Mouse (Mus musculus) forebrain, embryonic 10.5 days (tissue): ENCODE data around the gene Cyp2d11. TPM values are rescaled to one million over a fixed set of nuclear protein-coding genes. Genes with fewer than 3 reads are reported as not detected.
"Not testable (repeated sequence)": the region's sequence is repeated elsewhere in the genome, so short reads cannot be mapped to it uniquely, and the experiment has no call there.

Source experiments
- DNase-seq: peaks from one replicate; pipeline ENCODE4 v3.0.0-alpha.2; 2017; ENCODE audit warnings: low spot score; ENCODE audit errors: extremely low spot score
- H3K27ac ChIP-seq: fragments of 300-500 bp; sonication (generic); 2 replicates; pipeline ENCODE4 v1.5.1; 2016; ENCODE audit warnings: mild to moderate bottlenecking
- H3K27me3 ChIP-seq: fragments of 300-500 bp; sonication (generic); 2 replicates; pipeline ENCODE4 v1.6.1; 2016; ENCODE audit warnings: mild to moderate bottlenecking; ENCODE audit not compliant: poor library complexity, severe bottlenecking
- H3K36me3 ChIP-seq: fragments of 300-500 bp; sonication (generic); replicated peaks from 2 replicates; pipeline ENCODE4 v1.6.1; 2016; ENCODE audit warnings: mild to moderate bottlenecking, moderate library complexity
- H3K4me1 ChIP-seq: fragments of 300-500 bp; sonication (generic); 2 replicates; pipeline ENCODE4 v1.6.1; 2016
- H3K4me3 ChIP-seq: fragments of 300-500 bp; sonication (generic); 2 replicates; pipeline ENCODE4 v1.5.1; 2016; ENCODE audit warnings: mild to moderate bottlenecking, moderate library complexity
- H3K9me3 ChIP-seq: fragments of 300-500 bp; sonication (generic); 2 replicates; pipeline ENCODE4 v1.6.1; 2016; ENCODE audit warnings: mild to moderate bottlenecking, moderate library complexity
- WGBS: fragments of 180-500 bp; shearing (Covaris S2); methylation state at CpG from one replicate; pipeline ENCODE4 v1.1.7; 2016; 5-methylcytosine and 5-hydroxymethylcytosine counted together
- polyA plus RNA-seq: library from polyadenylated mRNA; unstranded; fragments of >200 nt; fragmentation: Nextera tagmentation; extraction: Ambion mirVana; gene quantifications from 2 replicates; pipeline ENCODE4 v1.2.1, GENCODE M21; 2016

The Cyp2d11 gene
- polyA plus RNA-seq, 1 experiment from 2014 or later: not detected

DNA sequence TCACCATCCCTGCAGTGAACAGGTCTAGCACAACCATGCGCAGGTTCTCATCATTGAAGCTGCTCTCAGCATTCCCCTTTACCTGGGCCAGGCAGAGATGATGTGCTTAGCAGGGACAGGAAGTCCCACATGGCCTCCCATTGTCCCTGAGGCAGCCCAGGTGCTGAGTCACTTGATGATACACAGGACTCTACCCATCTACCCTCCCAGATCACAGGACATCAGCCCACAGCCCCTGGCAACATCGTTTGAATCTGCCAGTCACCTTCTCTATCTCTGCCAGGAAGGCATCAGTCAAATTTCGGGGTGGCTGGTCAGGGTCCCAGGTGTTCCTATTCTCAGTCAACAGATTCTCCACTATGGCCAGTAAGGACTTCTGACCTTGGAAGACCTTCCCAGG is 10.3 kb upstream of the Cyp2d11 start:
- Histone ChIP-seq H3K27me3 (no peaks in the 10 kb centered on the region), H3K4me1 (no peaks in the 10 kb centered on the region), H3K27ac (no peak overlapping the region), H3K4me3 (no peak overlapping the region), H3K9me3 (no peaks in the 10 kb centered on the region), H3K36me3 (no peaks in the 10 kb centered on the region)
- WGBS: 88% methylated on average over 3 of the region's 3 CpGs
- no peak for DNase-seq

- WGBS: 94% methylated on average over 9 of the region's 9 CpGs
- Histone ChIP-seq H3K36me3 (no peaks in the 10 kb centered on the region), H3K27me3 (no peaks in the 10 kb centered on the region), H3K9me3 (no peaks in the 10 kb centered on the region), H3K27ac (no peak overlapping the region), H3K4me1 (no peaks in the 10 kb centered on the region), H3K4me3 (no peak overlapping the region)
- DNase-seq: no peak
Measured at GRCm38 (mm10) chr15:82403606-82404005, 9.8 kb upstream of the Cyp2d11 start.

- no peak overlapping the region for H3K27ac ChIP-seq
- no peaks in the 10 kb centered on the region for H3K4me1 ChIP-seq
- H3K4me3 ChIP-seq: no peak overlapping the region
- no peaks in the 10 kb centered on the region for H3K36me3 ChIP-seq
- no peaks in the 10 kb centered on the region for H3K27me3 ChIP-seq
- H3K9me3 ChIP-seq: no peaks in the 10 kb centered on the region
- DNase-seq: no peak
- 88% methylated on average over 6 of the region's 6 CpGs for WGBS
Measured at GRCm38 (mm10) chr15:82402741-82403140, 8.9 kb upstream of the Cyp2d11 start.

DNA sequence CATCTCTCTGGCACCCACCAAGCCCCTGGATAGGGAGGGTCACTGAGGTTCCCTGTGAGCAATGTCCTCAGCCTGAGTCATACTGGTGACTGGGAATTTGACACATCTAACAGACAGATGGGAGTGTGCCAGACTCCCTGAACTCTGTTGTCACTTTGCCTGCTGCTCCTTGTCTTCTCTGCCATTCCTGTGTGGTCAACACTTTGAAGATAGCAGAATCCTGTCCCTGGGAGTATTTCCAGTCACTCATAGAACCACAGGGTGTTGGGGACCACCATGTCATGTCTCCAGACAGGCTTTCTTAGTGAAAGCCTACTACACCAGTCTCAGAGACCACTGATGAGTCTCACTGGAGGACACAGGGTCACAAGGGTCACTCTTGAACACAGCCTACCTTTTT is 8.3 kb upstream of the Cyp2d11 start:
- no peaks in the 10 kb centered on the region for H3K36me3 ChIP-seq
- H3K4me3 ChIP-seq: no peak overlapping the region
- H3K9me3 ChIP-seq: no peaks in the 10 kb centered on the region
- no peaks in the 10 kb centered on the region for H3K27me3 ChIP-seq
- no peak overlapping the region for H3K27ac ChIP-seq
- H3K4me1 ChIP-seq: no peaks in the 10 kb centered on the region
- DNase-seq: no peak

GRCm38 (mm10) chr15:82401516-82401915 is 7.7 kb upstream of the Cyp2d11 start:
- Histone ChIP-seq H3K36me3 (no peaks in the 10 kb centered on the region), H3K9me3 (no peaks in the 10 kb centered on the region), H3K4me1 (no peaks in the 10 kb centered on the region), H3K27ac (no peak overlapping the region), H3K4me3 (no peak overlapping the region), H3K27me3 (no peaks in the 10 kb centered on the region)
- DNase-seq: no peak
- 60% methylated on average over 2 of the region's 2 CpGs for WGBS

DNA sequence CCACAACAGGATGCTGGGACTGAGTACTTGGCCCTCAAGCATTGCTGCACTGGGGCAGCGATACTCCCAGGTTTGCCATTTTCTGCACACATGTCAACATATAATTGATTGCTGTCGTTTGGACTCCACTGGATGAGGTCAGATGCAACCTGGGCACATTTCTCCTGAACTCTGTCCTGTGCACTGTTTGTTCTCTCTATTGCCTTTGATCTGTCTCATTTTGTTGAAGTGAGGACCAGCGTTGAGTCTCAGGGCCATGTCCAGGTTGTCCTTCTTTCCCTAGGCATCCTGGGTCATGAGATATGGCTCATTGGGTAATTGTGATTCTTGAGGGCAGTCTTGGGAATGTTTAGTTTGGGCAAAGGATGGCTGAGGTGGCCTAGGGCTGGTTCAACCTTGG is 2.1 kb upstream of the Cyp2d11 start:
- H3K4me1 ChIP-seq, H3K36me3 ChIP-seq, H3K9me3 ChIP-seq, H3K4me3 ChIP-seq, DNase-seq, H3K27me3 ChIP-seq, H3K27ac ChIP-seq: not testable (repeated sequence)
- 85% methylated on average over 3 of the region's 3 CpGs for WGBS

- not testable (repeated sequence) for DNase-seq, H3K36me3 ChIP-seq, H3K27me3 ChIP-seq, H3K9me3 ChIP-seq, H3K27ac ChIP-seq, H3K4me3 ChIP-seq, H3K4me1 ChIP-seq
- WGBS: 87% methylated on average over 10 of the region's 10 CpGs
Measured at GRCm38 (mm10) chr15:82389916-82390315, 3.9 kb downstream of the Cyp2d11 start.

DNA sequence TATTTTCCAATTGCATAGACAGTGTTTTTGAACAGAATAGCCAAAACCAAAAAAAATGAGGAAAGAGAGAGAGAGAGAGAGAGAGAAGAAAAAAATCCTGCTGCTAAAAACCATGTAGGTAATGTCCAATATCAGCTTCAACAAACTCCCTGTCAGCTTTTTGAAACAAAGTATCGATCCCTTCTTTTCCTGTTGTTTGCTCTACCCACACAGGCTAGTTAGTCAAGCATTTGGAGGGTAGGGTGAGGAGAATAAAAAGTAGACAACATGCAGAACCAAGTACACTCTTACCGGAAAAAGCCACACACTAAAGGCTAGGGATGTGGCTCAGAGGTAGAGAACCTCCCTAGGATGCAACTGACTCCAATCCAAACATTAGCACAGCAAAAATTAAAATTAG is 8.1 kb downstream of the Cyp2d11 start:
- H3K27me3 ChIP-seq: no peaks in the 10 kb centered on the region
- H3K4me1 ChIP-seq: peaks cover 4% of the 10 kb centered on the region
- no peak overlapping the region for H3K4me3 ChIP-seq
- 92% methylated on average over 2 of the region's 2 CpGs for WGBS
- H3K9me3 ChIP-seq: no peaks in the 10 kb centered on the region
- DNase-seq: no peak
- no peak overlapping the region for H3K27ac ChIP-seq
- no peaks in the 10 kb centered on the region for H3K36me3 ChIP-seq

DNA sequence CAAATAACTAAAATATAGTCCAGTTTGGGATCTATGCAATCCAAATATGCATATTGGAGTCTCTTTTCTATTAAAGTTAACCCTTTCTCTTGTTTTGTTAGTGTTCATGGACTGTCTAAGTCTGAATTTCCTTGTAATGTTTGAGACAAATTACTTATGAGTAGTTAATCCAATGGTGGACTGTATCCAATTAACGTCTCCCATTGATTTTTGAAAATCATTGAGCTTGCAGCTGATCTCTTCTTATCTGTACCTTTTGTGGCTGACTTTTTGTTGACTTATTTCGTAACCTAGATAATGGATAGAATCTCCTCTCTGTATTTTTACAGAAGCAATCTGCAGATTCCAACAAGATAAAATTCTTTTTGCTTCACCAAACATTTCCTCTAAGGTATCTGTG is 11.4 kb downstream of the Cyp2d11 start:
- H3K27ac ChIP-seq: no peak overlapping the region
- no peaks in the 10 kb centered on the region for H3K9me3 ChIP-seq
- no peak for DNase-seq
- no peak overlapping the region for H3K4me3 ChIP-seq
- WGBS: 96% methylated on average over 2 of the region's 2 CpGs
- H3K36me3 ChIP-seq: no peaks in the 10 kb centered on the region
- H3K27me3 ChIP-seq: no peaks in the 10 kb centered on the region
- H3K4me1 ChIP-seq: peaks cover 34% of the 10 kb centered on the region

DNA sequence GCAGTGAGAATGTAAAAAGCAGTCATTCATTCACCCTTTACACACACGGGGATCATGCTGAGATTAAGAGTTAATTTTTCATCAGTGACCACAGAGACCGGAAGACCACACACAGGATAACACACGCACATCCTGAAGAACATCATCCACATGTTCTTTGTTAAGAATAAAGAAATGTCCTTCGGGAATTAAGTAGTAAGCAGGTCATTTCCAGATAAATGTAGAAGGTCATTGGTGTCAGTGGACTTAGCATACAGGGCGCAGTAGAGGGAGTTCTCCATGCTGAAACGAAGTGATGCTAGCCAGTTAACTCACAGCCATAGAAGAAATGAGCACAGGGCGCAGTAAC is 13.1 kb downstream of the Cyp2d11 start:
- Histone ChIP-seq H3K4me3 (peak overlapping the region; percentile 56), H3K36me3 (no peaks in the 10 kb centered on the region), H3K4me1 (peaks cover 50% of the 10 kb centered on the region), H3K27me3 (no peaks in the 10 kb centered on the region), H3K9me3 (no peaks in the 10 kb centered on the region), H3K27ac (peak overlapping the region; percentile 85)
- no peak for DNase-seq
- 39% methylated on average over 7 of the region's 7 CpGs for WGBS

DNA sequence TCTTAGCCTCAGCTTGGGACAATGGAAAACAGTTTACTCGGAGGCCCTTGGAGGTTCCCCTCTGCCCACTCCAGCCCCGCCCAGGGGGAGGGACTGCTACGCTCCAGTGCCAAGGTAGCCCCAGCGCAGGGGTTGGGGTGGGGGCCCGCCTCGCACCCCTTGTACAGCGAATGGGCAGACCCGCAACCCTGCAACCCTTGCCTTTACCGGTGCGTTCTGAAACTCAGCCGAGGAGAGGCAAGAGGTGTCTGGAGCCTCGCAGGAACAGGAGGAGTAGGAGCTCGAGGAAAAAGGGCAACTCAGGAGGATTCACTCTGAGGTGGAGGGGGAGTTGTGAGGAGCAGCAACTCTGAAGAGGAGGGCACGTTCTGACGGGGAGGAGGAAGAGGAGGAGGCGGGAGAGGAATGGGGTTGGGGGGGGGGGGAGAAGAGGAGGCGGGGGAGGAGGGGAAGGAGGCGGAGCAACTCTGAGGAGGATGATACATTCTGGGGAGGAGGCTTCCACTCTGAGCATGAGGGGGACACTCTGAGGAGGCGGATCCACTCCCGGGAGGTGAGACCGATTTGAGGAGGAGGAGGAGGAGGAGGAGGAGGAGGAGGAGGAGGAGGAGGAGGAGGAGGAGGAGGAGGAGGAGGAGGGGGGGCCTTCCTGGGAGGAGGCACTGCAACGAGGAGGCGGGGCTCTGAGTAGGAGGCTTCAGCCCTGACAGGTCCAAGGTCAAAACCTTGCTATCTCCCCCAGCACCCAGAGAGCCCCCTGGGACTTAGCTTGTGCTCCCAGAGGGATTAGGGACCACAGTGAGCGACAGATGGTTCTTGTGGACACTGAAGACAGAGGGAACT is 13.7 kb downstream of the Cyp2d11 start, which contains the start of gene Cyp2d22:
Cyp2d22 (minus strand) TSS at position 390 of the 843 bp plus-strand sequence.
- Histone ChIP-seq H3K27ac (peak within 1 kb of the TSS; percentile 85), H3K27me3 (no peaks in the 10 kb centered on the region), H3K36me3 (no peaks in the 10 kb centered on the region), H3K4me3 (peak within 1 kb of the TSS; percentile 56), H3K4me1 (peaks cover 50% of the 10 kb centered on the region), H3K9me3 (no peaks in the 10 kb centered on the region)
- WGBS: 4% methylated on average over 16 of the region's 24 CpGs
- peak; percentile 49 for DNase-seq

GRCm38 (mm10) chr15:82379511-82379870 is 14.3 kb downstream of the Cyp2d11 start:
- Histone ChIP-seq H3K27ac (peak overlapping the region; percentile 85), H3K4me3 (peak overlapping the region; percentile 56), H3K4me1 (peaks cover 50% of the 10 kb centered on the region), H3K36me3 (no peaks in the 10 kb centered on the region), H3K9me3 (no peaks in the 10 kb centered on the region), H3K27me3 (no peaks in the 10 kb centered on the region)
- no peak for DNase-seq
- WGBS: 16% methylated on average over 7 of the region's 7 CpGs

GRCm38 (mm10) chr15:82378261-82379180 is 15.3 kb downstream of the Cyp2d11 start:
- Histone ChIP-seq H3K9me3 (no peaks in the 10 kb centered on the region), H3K27me3 (no peaks in the 10 kb centered on the region), H3K27ac (no peak overlapping the region), H3K36me3 (no peaks in the 10 kb centered on the region), H3K4me3 (no peak overlapping the region), H3K4me1 (peaks cover 53% of the 10 kb centered on the region)
- WGBS: 70% methylated on average over 15 of the region's 15 CpGs
- DNase-seq: no peak
